Mouse (Mus musculus): ENCODE measurements around the gene Dnajc16. TPM values are rescaled to one million over a fixed set of nuclear protein-coding genes. Genes with fewer than 3 reads are reported as not detected.

Gene Dnajc16
- polyA plus RNA-seq, 2 experiments = 3.2 to 11.9 TPM

- H3K9ac ChIP-seq (ENCODE audit: low read depth, low read length, severe bottlenecking) = no peak overlapping the region
- no peaks in the 10 kb centered on the region for H3K4me1 ChIP-seq (ENCODE audit: control insufficient read depth, insufficient read depth, low read length)
- peaks cover 6% of the 10 kb centered on the region for H3K36me3 ChIP-seq (ENCODE audit: control insufficient read depth, insufficient read depth, low read length)
- H3K27ac ChIP-seq (replicated peaks; ENCODE audit: low read depth, low read length) = no peak overlapping the region
- no peak for TF ChIP-seq POLR2A (IDR thresholded peaks at IDR 0.05; ENCODE audit: borderline replicate concordance, extremely low read depth, insufficient read depth, insufficient read length)
- H3K9me3 ChIP-seq (ENCODE audit: control insufficient read depth, low read length) = no peaks in the 10 kb centered on the region
- WGBS = 86% methylated on average over 3 of the region's 3 CpGs
- ATAC-seq (ENCODE audit: low FRiP score, low read depth) (no peak), DNase-seq (ENCODE audit: low spot score) (no peak)
- H3K27me3 ChIP-seq (ENCODE audit: control insufficient read depth, insufficient read depth, low read length) = no peaks in the 10 kb centered on the region
- H3K4me2 ChIP-seq (replicated peaks; ENCODE audit: low read depth, low read length, severe bottlenecking) = no peak overlapping the region
- no peak overlapping the region for H3K4me3 ChIP-seq (replicated peaks; ENCODE audit: low read length)
These were observed 33.6 kb downstream of the Dnajc16 start for GRCm38 (mm10) chr4:141757124-141757523.

DNA sequence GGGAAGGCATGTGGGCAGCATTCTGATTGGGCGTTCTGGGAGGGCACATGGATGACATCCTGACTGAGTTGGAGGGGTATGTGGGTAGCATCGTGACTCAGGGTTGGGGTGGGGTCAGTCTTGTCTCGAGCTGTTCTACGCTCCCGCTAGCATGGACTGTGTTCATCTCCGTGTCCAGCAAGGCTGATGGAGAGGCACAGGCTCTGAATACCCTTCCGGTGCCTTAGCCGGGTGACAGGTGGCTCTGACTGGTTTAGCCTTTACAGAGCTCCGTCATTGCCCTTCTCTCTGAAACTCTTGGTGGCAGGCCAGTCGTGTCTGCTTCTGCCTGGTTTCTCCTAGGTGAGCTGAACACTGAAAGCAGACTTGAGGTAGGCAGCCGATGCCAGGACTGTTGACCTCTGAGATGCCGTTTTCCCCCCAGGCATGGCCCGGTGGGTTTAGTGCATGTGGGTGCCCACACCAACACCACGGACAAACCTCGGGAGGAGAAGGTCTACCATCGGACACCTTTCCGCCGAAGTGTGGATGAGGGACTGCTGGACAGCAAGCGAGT lies 35.3 kb downstream of the Dnajc16 start:
- peak; percentile 12; the same call in 1 of the 2 replicates for ATAC-seq (ENCODE audit: low FRiP score, low read depth)
- no peaks in the 10 kb centered on the region for H3K27me3 ChIP-seq (ENCODE audit: control insufficient read depth, insufficient read depth, low read length)

GRCm38 (mm10) chr4:141752076-141752421 lies 38.7 kb downstream of the Dnajc16 start:
- 2% methylated on average over 4 of the region's 4 CpGs for WGBS
- Histone ChIP-seq H3K9me3 (ENCODE audit: control insufficient read depth, low read length) (no peaks in the 10 kb centered on the region), H3K4me2 (replicated peaks; ENCODE audit: low read depth, low read length, severe bottlenecking) (no peak overlapping the region), H3K9ac (ENCODE audit: low read depth, low read length, severe bottlenecking) (no peak overlapping the region), H3K4me1 (ENCODE audit: control insufficient read depth, insufficient read depth, low read length) (no peaks in the 10 kb centered on the region), H3K27me3 (ENCODE audit: control insufficient read depth, insufficient read depth, low read length) (no peaks in the 10 kb centered on the region), H3K27ac (replicated peaks; ENCODE audit: low read depth, low read length) (0 out of 2 replicates have a peak overlapping the region, but pooled peaks have one; percentile 3), H3K36me3 (ENCODE audit: control insufficient read depth, insufficient read depth, low read length) (no peaks in the 10 kb centered on the region), H3K4me3 (replicated peaks; ENCODE audit: low read length) (no peak overlapping the region)
- no peak for ATAC-seq (ENCODE audit: low FRiP score, low read depth)
- TF ChIP-seq POLR2A (IDR thresholded peaks at IDR 0.05; ENCODE audit: borderline replicate concordance, extremely low read depth, insufficient read depth, insufficient read length) = no peak
- peak; percentile 21 for DNase-seq (ENCODE audit: low spot score)

More for the DNA sequence above, 35.3 kb downstream of the Dnajc16 start:
- Histone ChIP-seq H3K4me1 (ENCODE audit: control insufficient read depth, insufficient read depth, low read length) (no peaks in the 10 kb centered on the region), H3K36me3 (ENCODE audit: control insufficient read depth, insufficient read depth, low read length) (no peaks in the 10 kb centered on the region), H3K4me2 (replicated peaks; ENCODE audit: low read depth, low read length, severe bottlenecking) (no peak overlapping the region), H3K9ac (ENCODE audit: low read depth, low read length, severe bottlenecking) (no peak overlapping the region), H3K9me3 (ENCODE audit: control insufficient read depth, low read length) (no peaks in the 10 kb centered on the region), H3K4me3 (replicated peaks; ENCODE audit: low read length) (no peak overlapping the region), H3K27ac (replicated peaks; ENCODE audit: low read depth, low read length) (no peak overlapping the region)
- no peak for DNase-seq (ENCODE audit: low spot score)
- 90% methylated on average over 19 of the region's 19 CpGs for WGBS
- TF ChIP-seq POLR2A (IDR thresholded peaks at IDR 0.05; ENCODE audit: borderline replicate concordance, extremely low read depth, insufficient read depth, insufficient read length) = no peak

DNA sequence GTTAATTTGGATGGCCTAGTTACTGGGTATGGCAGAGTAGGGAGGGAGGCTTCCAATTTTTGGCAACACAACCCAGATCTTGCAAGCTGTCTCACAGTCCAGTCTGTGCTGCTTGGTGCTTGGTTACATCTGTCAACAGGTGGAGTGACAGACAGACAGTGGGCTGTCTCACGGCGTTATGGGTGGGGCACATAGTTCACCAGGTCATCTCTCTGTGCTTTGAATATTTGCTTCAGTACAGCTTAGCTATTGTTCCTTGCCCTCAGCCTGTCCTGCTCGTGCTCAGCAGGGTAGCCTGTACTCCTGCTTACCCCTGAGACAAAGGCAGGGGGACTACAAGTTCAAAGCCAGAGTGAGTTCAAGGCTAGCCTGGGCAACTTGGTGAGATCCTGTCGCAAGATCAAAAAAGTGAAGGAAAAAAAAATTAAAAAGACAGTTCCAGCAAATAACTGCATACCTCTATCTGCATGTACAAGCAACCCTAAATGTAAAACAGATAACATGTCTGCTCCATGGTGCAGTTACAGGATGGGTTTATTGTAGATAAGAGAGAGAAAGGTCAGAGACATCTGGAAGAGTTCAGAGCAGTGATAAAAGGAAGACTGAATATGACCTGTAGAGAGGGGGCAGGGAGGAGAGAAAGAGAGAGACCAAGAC lies 39.2 kb downstream of the Dnajc16 start:
- Histone ChIP-seq H3K27me3 (ENCODE audit: control insufficient read depth, insufficient read depth, low read length) (no peaks in the 10 kb centered on the region), H3K9me3 (ENCODE audit: control insufficient read depth, low read length) (no peaks in the 10 kb centered on the region), H3K4me3 (replicated peaks; ENCODE audit: low read length) (no peak overlapping the region), H3K9ac (ENCODE audit: low read depth, low read length, severe bottlenecking) (no peak overlapping the region), H3K4me2 (replicated peaks; ENCODE audit: low read depth, low read length, severe bottlenecking) (no peak overlapping the region), H3K27ac (replicated peaks; ENCODE audit: low read depth, low read length) (0 out of 2 replicates have a peak overlapping the region, but pooled peaks have one; percentile 3), H3K4me1 (ENCODE audit: control insufficient read depth, insufficient read depth, low read length) (no peaks in the 10 kb centered on the region), H3K36me3 (ENCODE audit: control insufficient read depth, insufficient read depth, low read length) (no peaks in the 10 kb centered on the region)
- DNase-seq (ENCODE audit: low spot score) (no peak), ATAC-seq (ENCODE audit: low FRiP score, low read depth) (peak; percentile 30; the same call in 1 of the 2 replicates)
- TF ChIP-seq POLR2A (IDR thresholded peaks at IDR 0.05; ENCODE audit: borderline replicate concordance, extremely low read depth, insufficient read depth, insufficient read length) = no peak
- WGBS = 31% methylated on average over 4 of the region's 4 CpGs

GRCm38 (mm10) chr4:141750826-141751225 lies 39.9 kb downstream of the Dnajc16 start:
- no peak for TF ChIP-seq POLR2A (IDR thresholded peaks at IDR 0.05; ENCODE audit: borderline replicate concordance, extremely low read depth, insufficient read depth, insufficient read length)
- DNase-seq (ENCODE audit: low spot score) (no peak), ATAC-seq (ENCODE audit: low FRiP score, low read depth) (no peak)
- Histone ChIP-seq H3K27ac (replicated peaks; ENCODE audit: low read depth, low read length) (no peak overlapping the region), H3K9me3 (ENCODE audit: control insufficient read depth, low read length) (no peaks in the 10 kb centered on the region), H3K27me3 (ENCODE audit: control insufficient read depth, insufficient read depth, low read length) (no peaks in the 10 kb centered on the region), H3K4me1 (ENCODE audit: control insufficient read depth, insufficient read depth, low read length) (no peaks in the 10 kb centered on the region), H3K4me2 (replicated peaks; ENCODE audit: low read depth, low read length, severe bottlenecking) (no peak overlapping the region), H3K36me3 (ENCODE audit: control insufficient read depth, insufficient read depth, low read length) (no peaks in the 10 kb centered on the region), H3K4me3 (replicated peaks; ENCODE audit: low read length) (no peak overlapping the region), H3K9ac (ENCODE audit: low read depth, low read length, severe bottlenecking) (no peak overlapping the region)
- 66% methylated on average over 3 of the region's 3 CpGs for WGBS

All from limb, embryonic 14.5 days (tissue).